Mouse (Mus musculus): Measurements from ENCODE around the gene Ninl. TPM values are rescaled to one million over a fixed set of nuclear protein-coding genes. Genes with fewer than 3 reads are reported as not detected.
A peak's percentile ranks its signal among the peaks of the same experiment; 100 is the strongest.

The Ninl gene
- polyA plus RNA-seq (2011; ENCODE audit: insufficient read depth, insufficient read length, low replicate concordance, missing spikeins): 11.9 and 18.5 TPM in 2 replicates

- TF ChIP-seq CTCF (IDR thresholded peaks at IDR 0.05; ENCODE audit: control insufficient read depth, insufficient read depth, low read length): no peak
- peak; percentile 40 for TF ChIP-seq POLR2A (IDR thresholded peaks at IDR 0.05; ENCODE audit: borderline replicate concordance, control insufficient read depth, low read depth, low read length)
- H3K27ac ChIP-seq (ENCODE audit: control insufficient read depth, insufficient read depth, low read depth, low read length, poor library complexity): peak within 1 kb of the TSS; percentile 78
- peak within 1 kb of the TSS; percentile 94 for H3K4me3 ChIP-seq (replicated peaks; ENCODE audit: control insufficient read depth, low read depth, low read length)
- 0% methylated on average over 33 of the region's 34 CpGs for whole genome bisulfite sequencing
- peaks cover 4% of the 10 kb centered on the region; the same call in 1 of the 2 replicates for H3K4me1 ChIP-seq (ENCODE audit: control insufficient read depth, insufficient read depth, low read length)
Measured at GRCm38 (mm10) chr2:151039232-151039695, at the start of gene Ninl, which contains the start of gene Nanp. Ninl (minus strand) TSS chr2:151039382. Nanp (minus strand) TSS chr2:151039398.

GRCm38 (mm10) chr2:151056637-151057036 is 17.5 kb upstream of the Ninl start:
- WGBS: 79% methylated on average over 1 of the region's 1 CpGs
- H3K27ac ChIP-seq (ENCODE audit: control insufficient read depth, insufficient read depth, low read depth, low read length, poor library complexity): no peak overlapping the region
- H3K4me3 ChIP-seq (replicated peaks; ENCODE audit: control insufficient read depth, low read depth, low read length): no peak overlapping the region
- H3K4me1 ChIP-seq (ENCODE audit: control insufficient read depth, insufficient read depth, low read length): no peaks in the 10 kb centered on the region
- TF ChIP-seq CTCF (IDR thresholded peaks at IDR 0.05; ENCODE audit: control insufficient read depth, insufficient read depth, low read length) (no peak), POLR2A (IDR thresholded peaks at IDR 0.05; ENCODE audit: borderline replicate concordance, control insufficient read depth, low read depth, low read length) (no peak)

GRCm38 (mm10) chr2:151040411-151040810 is 1.2 kb upstream of the Ninl start:
- TF ChIP-seq CTCF (IDR thresholded peaks at IDR 0.05; ENCODE audit: control insufficient read depth, insufficient read depth, low read length): no peak
- no peak for TF ChIP-seq POLR2A (IDR thresholded peaks at IDR 0.05; ENCODE audit: borderline replicate concordance, control insufficient read depth, low read depth, low read length)
- 88% methylated on average over 1 of the region's 1 CpGs for WGBS
- no peak overlapping the region for H3K27ac ChIP-seq (ENCODE audit: control insufficient read depth, insufficient read depth, low read depth, low read length, poor library complexity)
- H3K4me1 ChIP-seq (ENCODE audit: control insufficient read depth, insufficient read depth, low read length): peaks cover 4% of the 10 kb centered on the region; the same call in 1 of the 2 replicates
- H3K4me3 ChIP-seq (replicated peaks; ENCODE audit: control insufficient read depth, low read depth, low read length): no peak overlapping the region

- H3K27ac ChIP-seq (ENCODE audit: control insufficient read depth, insufficient read depth, low read depth, low read length, poor library complexity): 0 out of 2 replicates have a peak overlapping the region, but pooled peaks have one; percentile 12
- no peak for TF ChIP-seq CTCF (IDR thresholded peaks at IDR 0.05; ENCODE audit: control insufficient read depth, insufficient read depth, low read length)
- TF ChIP-seq POLR2A (IDR thresholded peaks at IDR 0.05; ENCODE audit: borderline replicate concordance, control insufficient read depth, low read depth, low read length): no peak
- peaks cover 4% of the 10 kb centered on the region; the same call in 1 of the 2 replicates for H3K4me1 ChIP-seq (ENCODE audit: control insufficient read depth, insufficient read depth, low read length)
- H3K4me3 ChIP-seq (replicated peaks; ENCODE audit: control insufficient read depth, low read depth, low read length): peak overlapping the region; percentile 94
- 22% methylated on average over 8 of the region's 8 CpGs for WGBS
Measured at GRCm38 (mm10) chr2:151039726-151040125, 544 bp upstream of the Ninl start.

GRCm38 (mm10) chr2:151038811-151039222 is 365 bp downstream of the Ninl start:
- peak overlapping the region; percentile 94 for H3K4me3 ChIP-seq (replicated peaks; ENCODE audit: control insufficient read depth, low read depth, low read length)
- peaks cover 4% of the 10 kb centered on the region; the same call in 1 of the 2 replicates for H3K4me1 ChIP-seq (ENCODE audit: control insufficient read depth, insufficient read depth, low read length)
- WGBS: 3% methylated on average over 30 of the region's 30 CpGs
- H3K27ac ChIP-seq (ENCODE audit: control insufficient read depth, insufficient read depth, low read depth, low read length, poor library complexity): peak overlapping the region; percentile 78
- TF ChIP-seq POLR2A (IDR thresholded peaks at IDR 0.05; ENCODE audit: borderline replicate concordance, control insufficient read depth, low read depth, low read length) (no peak), CTCF (IDR thresholded peaks at IDR 0.05; ENCODE audit: control insufficient read depth, insufficient read depth, low read length) (no peak)

- 15% methylated on average over 18 of the region's 18 CpGs for WGBS
- peak overlapping the region; percentile 94 for H3K4me3 ChIP-seq (replicated peaks; ENCODE audit: control insufficient read depth, low read depth, low read length)
- TF ChIP-seq POLR2A (IDR thresholded peaks at IDR 0.05; ENCODE audit: borderline replicate concordance, control insufficient read depth, low read depth, low read length) (no peak), CTCF (IDR thresholded peaks at IDR 0.05; ENCODE audit: control insufficient read depth, insufficient read depth, low read length) (no peak)
- H3K4me1 ChIP-seq (ENCODE audit: control insufficient read depth, insufficient read depth, low read length): peaks cover 4% of the 10 kb centered on the region; the same call in 1 of the 2 replicates
- peak overlapping the region; percentile 34 for H3K27ac ChIP-seq (ENCODE audit: control insufficient read depth, insufficient read depth, low read depth, low read length, poor library complexity)
Measured at GRCm38 (mm10) chr2:151037876-151038552, 1.2 kb downstream of the Ninl start.

- Histone ChIP-seq H3K27ac (ENCODE audit: control insufficient read depth, insufficient read depth, low read depth, low read length, poor library complexity) (no peak overlapping the region; the same call in 1 of the 2 replicates), H3K4me1 (ENCODE audit: control insufficient read depth, insufficient read depth, low read length) (peaks cover 4% of the 10 kb centered on the region; the same call in 1 of the 2 replicates), H3K4me3 (replicated peaks; ENCODE audit: control insufficient read depth, low read depth, low read length) (peak overlapping the region; percentile 64)
- WGBS: 62% methylated on average over 1 of the region's 1 CpGs
- TF ChIP-seq CTCF (IDR thresholded peaks at IDR 0.05; ENCODE audit: control insufficient read depth, insufficient read depth, low read length): no peak
- TF ChIP-seq POLR2A (IDR thresholded peaks at IDR 0.05; ENCODE audit: borderline replicate concordance, control insufficient read depth, low read depth, low read length): no peak
Measured at GRCm38 (mm10) chr2:151037292-151037691, 1.9 kb downstream of the Ninl start.

GRCm38 (mm10) chr2:151036721-151037120 is 2.5 kb downstream of the Ninl start:
- H3K27ac ChIP-seq (ENCODE audit: control insufficient read depth, insufficient read depth, low read depth, low read length, poor library complexity): no peak overlapping the region
- H3K4me1 ChIP-seq (ENCODE audit: control insufficient read depth, insufficient read depth, low read length): peaks cover 4% of the 10 kb centered on the region; the same call in 1 of the 2 replicates
- no peak for TF ChIP-seq CTCF (IDR thresholded peaks at IDR 0.05; ENCODE audit: control insufficient read depth, insufficient read depth, low read length)
- no peak for TF ChIP-seq POLR2A (IDR thresholded peaks at IDR 0.05; ENCODE audit: borderline replicate concordance, control insufficient read depth, low read depth, low read length)
- WGBS: 54% methylated on average over 2 of the region's 2 CpGs
- peak overlapping the region; percentile 31 for H3K4me3 ChIP-seq (replicated peaks; ENCODE audit: control insufficient read depth, low read depth, low read length)

Measured in bone marrow, adult 2 months (tissue).